Mouse (Mus musculus) forebrain, embryonic 11.5 days (tissue): ENCODE data around the gene Btn2a2. TPM values are rescaled to one million over a fixed set of nuclear protein-coding genes. Genes with fewer than 3 reads are reported as not detected.
A peak's percentile ranks its signal among the peaks of the same experiment; 100 is the strongest.

Source experiments
- ATAC-seq: fragments of 200-750 bp; cut with Nextera tagmentation; replicated peaks from 2 replicates; pipeline ENCODE4 v1.8.0; 2017; ENCODE audit warnings: moderate TSS enrichment; ENCODE audit not compliant: low FRiP score
- DNase-seq: peaks from one replicate; pipeline ENCODE4 v3.0.0-alpha.2; 2017; ENCODE audit warnings: low spot score
- H3K27ac ChIP-seq: fragments of 300-500 bp; sonication (generic); 2 replicates; pipeline ENCODE4 v1.5.1; 2014; ENCODE audit warnings: low read depth, low read length
- H3K27me3 ChIP-seq: fragments of 300-500 bp; sonication (generic); 2 replicates; pipeline ENCODE4 v1.6.1; 2014; ENCODE audit warnings: mild to moderate bottlenecking, low read length, mixed read lengths; ENCODE audit not compliant: control insufficient read depth, insufficient read depth
- H3K36me3 ChIP-seq: fragments of 300-500 bp; sonication (generic); 2 replicates; pipeline ENCODE4 v1.6.1; 2014; ENCODE audit warnings: mild to moderate bottlenecking, low read length, moderate library complexity, mixed read lengths; ENCODE audit not compliant: control insufficient read depth, insufficient read depth
- H3K4me1 ChIP-seq: fragments of 300-500 bp; sonication (generic); replicated peaks from 2 replicates; pipeline ENCODE4 v1.6.1; 2014; ENCODE audit warnings: low read length, mixed read lengths; ENCODE audit not compliant: control insufficient read depth, insufficient read depth
- H3K4me2 ChIP-seq: fragments of 300-500 bp; sonication (generic); 2 replicates; pipeline ENCODE4 v1.6.1; 2014; ENCODE audit warnings: low read depth, mild to moderate bottlenecking, low read length, moderate library complexity, mixed read lengths; ENCODE audit not compliant: severe bottlenecking
- H3K4me3 ChIP-seq: fragments of 300-500 bp; sonication (generic); 2 replicates; pipeline ENCODE4 v1.5.1; 2014; ENCODE audit warnings: low read depth, low read length
- H3K9ac ChIP-seq: fragments of 300-500 bp; sonication (generic); 2 replicates; pipeline ENCODE4 v1.6.1; 2014; ENCODE audit warnings: low read length
- H3K9me3 ChIP-seq: fragments of 300-500 bp; sonication (generic); 2 replicates; pipeline ENCODE4 v1.6.1; 2016; ENCODE audit warnings: low read length, mixed read lengths; ENCODE audit not compliant: control insufficient read depth
- WGBS: fragments of 180-500 bp; shearing (Covaris S2); extraction: QIAGEN DNeasy Blood & Tissue Kit; methylation state at CpG from one replicate; pipeline ENCODE4 v1.1.7; 2014; 5-methylcytosine and 5-hydroxymethylcytosine counted together
- polyA plus RNA-seq: library from polyadenylated mRNA; unstranded; fragments of >200 nt; fragmentation: Nextera tagmentation; extraction: Ambion mirVana; gene quantifications from 2 replicates; pipeline ENCODE4 v1.2.1, GENCODE M21; 2014

Btn2a2 gene
- polyA plus RNA-seq, 1 experiment from 2014 or later: 0.59 TPM

GRCm38 (mm10) chr13:23439901-23440300 is 48.8 kb downstream of the Btn2a2 start:
- WGBS: 59% methylated on average over 10 of the region's 10 CpGs
- no peaks in the 10 kb centered on the region for H3K36me3 ChIP-seq

DNA sequence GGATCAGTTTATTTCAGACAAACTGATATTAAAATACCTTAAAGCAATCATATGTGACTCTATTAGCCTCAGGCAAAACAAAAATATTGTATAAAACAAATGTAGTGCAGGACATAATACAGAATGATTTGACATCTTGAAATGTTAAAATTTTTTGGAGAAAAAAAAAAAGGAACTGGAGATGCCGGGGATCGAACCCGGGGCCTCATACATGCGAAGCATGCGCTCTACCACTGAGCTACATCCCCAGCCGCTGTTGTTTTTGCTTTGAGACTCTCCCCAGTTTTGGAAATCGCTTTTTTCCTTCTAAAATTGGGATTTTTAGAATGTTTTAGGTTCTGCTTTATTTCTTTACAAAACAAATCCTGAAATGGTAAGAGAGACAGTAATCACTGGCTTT is 50.1 kb downstream of the Btn2a2 start:
- Histone ChIP-seq H3K4me2 (peak overlapping the region; percentile 70), H3K27ac (no peak overlapping the region), H3K4me1 (no peaks in the 10 kb centered on the region; the same call in 1 of the 2 replicates), H3K9me3 (no peaks in the 10 kb centered on the region), H3K4me3 (peak overlapping the region; percentile 53), H3K36me3 (no peaks in the 10 kb centered on the region), H3K9ac (peak overlapping the region; percentile 24; the same call in 1 of the 2 replicates), H3K27me3 (no peaks in the 10 kb centered on the region)
- DNase-seq (peak; percentile 77), ATAC-seq (0 out of 2 replicates have a peak, but pooled peaks have one; percentile 40)
- WGBS: under 1% methylated on average over 7 of the region's 7 CpGs

More at GRCm38 (mm10) chr13:23439901-23440300, 48.8 kb downstream of the Btn2a2 start:
- no peak for DNase-seq
- H3K4me2 ChIP-seq: no peak overlapping the region
- no peak overlapping the region for H3K27ac ChIP-seq
- H3K27me3 ChIP-seq: no peaks in the 10 kb centered on the region
- peaks cover 3% of the 10 kb centered on the region for H3K4me1 ChIP-seq
- no peak overlapping the region for H3K9ac ChIP-seq
- H3K9me3 ChIP-seq: no peaks in the 10 kb centered on the region
- no peak for ATAC-seq
- H3K4me3 ChIP-seq: no peak overlapping the region

DNA sequence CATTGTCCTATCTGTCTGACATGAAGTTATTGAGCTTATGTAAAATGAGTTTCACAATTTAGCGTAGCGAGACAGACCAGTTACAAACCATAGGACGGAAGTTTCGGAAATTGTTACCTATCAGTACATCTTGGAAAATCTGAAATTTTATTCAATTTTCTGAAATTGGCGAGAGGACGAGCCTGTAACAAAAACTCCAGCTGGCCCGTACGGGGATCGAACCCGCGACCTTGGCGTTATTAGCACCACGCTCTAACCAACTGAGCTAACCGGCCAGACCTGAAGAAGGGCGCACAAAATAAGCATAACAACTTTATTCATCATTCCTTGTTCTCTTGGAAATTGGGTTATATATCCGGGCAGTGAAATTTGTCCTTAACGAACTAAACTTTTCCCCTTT is 50.7 kb downstream of the Btn2a2 start:
- DNase-seq: peak; percentile 91
- peak; percentile 86 for ATAC-seq
- Histone ChIP-seq H3K9ac (peak overlapping the region; percentile 61), H3K27me3 (no peaks in the 10 kb centered on the region), H3K9me3 (no peaks in the 10 kb centered on the region), H3K27ac (peak overlapping the region; percentile 53; the same call in 1 of the 2 replicates), H3K4me2 (peak overlapping the region; percentile 70), H3K36me3 (no peaks in the 10 kb centered on the region), H3K4me3 (peak overlapping the region; percentile 53), H3K4me1 (no peaks in the 10 kb centered on the region; the same call in 1 of the 2 replicates)
- WGBS: 0% methylated on average over 17 of the region's 17 CpGs

GRCm38 (mm10) chr13:23436861-23437822 is 51.5 kb downstream of the Btn2a2 start:
- peak overlapping the region; percentile 70 for H3K4me2 ChIP-seq
- H3K4me1 ChIP-seq: no peaks in the 10 kb centered on the region; the same call in 1 of the 2 replicates
- H3K27ac ChIP-seq: peak overlapping the region; percentile 53; the same call in 1 of the 2 replicates
- H3K27me3 ChIP-seq: no peaks in the 10 kb centered on the region
- under 1% methylated on average over 32 of the region's 32 CpGs for WGBS
- DNase-seq (peak; percentile 73), ATAC-seq (peak; percentile 18; the same call in 1 of the 2 replicates)
- peak overlapping the region; percentile 61 for H3K9ac ChIP-seq
- H3K36me3 ChIP-seq: no peaks in the 10 kb centered on the region
- H3K9me3 ChIP-seq: no peaks in the 10 kb centered on the region
- peak overlapping the region; percentile 53 for H3K4me3 ChIP-seq

DNA sequence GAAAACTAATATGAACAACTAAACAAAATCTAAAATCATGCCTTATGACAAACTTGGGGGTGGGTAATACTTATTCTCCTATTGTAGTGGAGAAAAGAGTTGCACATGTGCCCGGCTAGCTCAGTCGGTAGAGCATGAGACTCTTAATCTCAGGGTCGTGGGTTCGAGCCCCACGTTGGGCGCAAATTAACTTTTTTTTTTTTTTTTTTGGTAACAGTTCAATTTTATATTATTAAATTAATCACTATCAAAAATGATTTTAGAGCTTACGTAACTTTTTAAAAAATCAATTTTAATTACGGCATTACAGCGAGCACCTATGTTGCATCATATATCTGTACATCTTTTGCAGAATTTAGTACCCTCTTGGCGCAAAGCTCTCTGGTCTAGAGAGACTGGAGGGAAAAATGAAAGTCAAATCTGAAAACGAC is 52.4 kb downstream of the Btn2a2 start:
- H3K9me3 ChIP-seq: no peaks in the 10 kb centered on the region
- H3K27ac ChIP-seq: no peak overlapping the region
- peak; percentile 62 for DNase-seq
- H3K27me3 ChIP-seq: no peaks in the 10 kb centered on the region
- peak overlapping the region; percentile 33 for H3K4me3 ChIP-seq
- WGBS: 2% methylated on average over 11 of the region's 11 CpGs
- H3K4me2 ChIP-seq: peak overlapping the region; percentile 51; the same call in 1 of the 2 replicates
- no peak overlapping the region for H3K9ac ChIP-seq
- ATAC-seq: no peak
- no peaks in the 10 kb centered on the region; the same call in 1 of the 2 replicates for H3K4me1 ChIP-seq
- H3K36me3 ChIP-seq: no peaks in the 10 kb centered on the region

- no peak for ATAC-seq
- no peak for DNase-seq
- Histone ChIP-seq H3K36me3 (no peaks in the 10 kb centered on the region), H3K27me3 (no peaks in the 10 kb centered on the region), H3K9ac (peak overlapping the region; percentile 24), H3K27ac (no peak overlapping the region), H3K9me3 (no peaks in the 10 kb centered on the region), H3K4me2 (peak overlapping the region; percentile 51), H3K4me1 (no peaks in the 10 kb centered on the region; the same call in 1 of the 2 replicates), H3K4me3 (peak overlapping the region; percentile 33)
- 1% methylated on average over 12 of the region's 12 CpGs for WGBS
Observed at GRCm38 (mm10) chr13:23435676-23436075, 53.0 kb downstream of the Btn2a2 start.

- H3K4me2 ChIP-seq: peak overlapping the region; percentile 51
- 16% methylated on average over 4 of the region's 4 CpGs for WGBS
- DNase-seq (no peak), ATAC-seq (no peak)
- H3K9me3 ChIP-seq: no peaks in the 10 kb centered on the region
- no peak overlapping the region for H3K27ac ChIP-seq
- peak overlapping the region; percentile 24; the same call in 1 of the 2 replicates for H3K9ac ChIP-seq
- peak overlapping the region; percentile 33 for H3K4me3 ChIP-seq
- no peaks in the 10 kb centered on the region; the same call in 1 of the 2 replicates for H3K4me1 ChIP-seq
- no peaks in the 10 kb centered on the region for H3K36me3 ChIP-seq
- no peaks in the 10 kb centered on the region for H3K27me3 ChIP-seq
Observed at GRCm38 (mm10) chr13:23435241-23435640, 53.4 kb downstream of the Btn2a2 start.

GRCm38 (mm10) chr13:23434426-23434825 is 54.2 kb downstream of the Btn2a2 start:
- H3K9me3 ChIP-seq: no peaks in the 10 kb centered on the region
- no peaks in the 10 kb centered on the region for H3K27me3 ChIP-seq
- no peaks in the 10 kb centered on the region for H3K36me3 ChIP-seq
- H3K4me3 ChIP-seq: no peak overlapping the region
- peaks cover 1% of the 10 kb centered on the region; the same call in 1 of the 2 replicates for H3K4me1 ChIP-seq
- no peak overlapping the region; the same call in 1 of the 2 replicates for H3K9ac ChIP-seq
- H3K27ac ChIP-seq: no peak overlapping the region
- H3K4me2 ChIP-seq: peak overlapping the region; percentile 12; the same call in 1 of the 2 replicates
- no peak for DNase-seq
- WGBS: 9% methylated on average over 7 of the region's 7 CpGs
- no peak for ATAC-seq
